Mouse (Mus musculus) spleen, adult 2 months (tissue): ENCODE data around the gene Chrna9.

Experiments used
- CTCF ChIP-seq: fragments of 200-500 bp; IDR thresholded peaks from 2 replicates; pipeline ENCODE4 v1.5.1; 2011; ENCODE audit warnings: mild to moderate bottlenecking, inconsistent platforms; ENCODE audit not compliant: insufficient read depth, insufficient read length, insufficient replicate concordance; ENCODE audit errors: extremely low read depth
- POLR2A ChIP-seq: fragments of 200-500 bp; IDR thresholded peaks from 2 replicates; pipeline ENCODE4 v1.6.1; 2011; ENCODE audit warnings: low read depth, low read length, inconsistent platforms

DNA sequence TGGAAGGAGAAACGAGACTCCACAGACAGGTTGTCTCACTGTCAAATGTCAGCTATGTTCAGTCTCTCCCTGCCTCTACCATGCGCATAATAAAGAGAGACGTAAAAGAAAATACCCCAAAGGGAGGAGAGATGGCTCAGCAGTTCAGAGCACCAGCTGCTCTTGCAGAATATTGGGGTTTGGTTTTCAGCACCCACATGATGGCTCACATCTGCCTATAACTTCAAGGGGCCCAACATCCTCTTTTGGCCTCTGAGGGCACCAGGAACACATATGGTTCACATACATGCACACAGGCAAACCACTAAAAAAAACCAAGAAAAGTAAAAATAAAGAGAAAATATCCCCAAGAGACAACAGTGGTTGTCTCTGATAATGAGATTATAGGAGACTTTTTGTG is 15.1 kb downstream of the Chrna9 start:
- TF ChIP-seq CTCF (no peak), POLR2A (no peak)
